Mouse (Mus musculus) kidney, adult 2 months (tissue): ENCODE measurements around the gene Tep1. TPM values are rescaled to one million over a fixed set of nuclear protein-coding genes. Genes with fewer than 3 reads are reported as not detected.

ENCODE experiments used
- DNase-seq: peaks from one replicate; pipeline ENCODE4 v3.0.0; 2021
- H3K27ac ChIP-seq: fragments of 200-500 bp; 2 replicates; pipeline ENCODE4 v1.5.1; 2012; ENCODE audit warnings: low read depth, low read length, control low read depth, inconsistent platforms; ENCODE audit not compliant: insufficient read depth
- H3K27me3 ChIP-seq: fragments of 200-500 bp; replicated peaks from 2 replicates; pipeline ENCODE4 v1.6.1; 2012; ENCODE audit warnings: mild to moderate bottlenecking, moderate library complexity, low read length, inconsistent platforms; ENCODE audit not compliant: control insufficient read depth, insufficient read depth
- H3K36me3 ChIP-seq: fragments of 200-500 bp; 2 replicates; pipeline ENCODE4 v1.6.1; 2012; ENCODE audit warnings: mild to moderate bottlenecking, moderate library complexity, low read length, inconsistent platforms; ENCODE audit not compliant: control insufficient read depth, insufficient read depth
- H3K4me1 ChIP-seq: fragments of 200-500 bp; 2 replicates; pipeline ENCODE4 v1.6.1; 2011; ENCODE audit warnings: low read length; ENCODE audit not compliant: control insufficient read depth, insufficient read depth
- H3K4me3 ChIP-seq: fragments of 200-500 bp; 2 replicates; pipeline ENCODE4 v1.5.1; 2011; ENCODE audit warnings: mild to moderate bottlenecking, low read depth, low read length, control low read depth; ENCODE audit not compliant: insufficient read depth
- CTCF ChIP-seq: fragments of 200-500 bp; conservative IDR thresholded peaks from 2 replicates; pipeline ENCODE4 v1.5.1; 2011; ENCODE audit warnings: low read depth, mild to moderate bottlenecking, control low read depth, low read length, moderate library complexity, mixed read lengths; ENCODE audit not compliant: insufficient read depth, insufficient read length
- POLR2A ChIP-seq: fragments of 200-500 bp; IDR thresholded peaks from one replicate; pipeline ENCODE4 v1.6.1; 2011; ENCODE audit warnings: low read depth, low read length, control low read depth
- WGBS: fragments of 180-500 bp; shearing (Covaris S2); methylation state at CpG from one replicate; pipeline ENCODE4 v1.1.7; 2018; 5-methylcytosine and 5-hydroxymethylcytosine counted together
- polyA plus RNA-seq: library from polyadenylated mRNA; depleted of rRNA; stranded (reverse); fragments of >200 nt; gene quantifications from 2 replicates; pipeline ENCODE4 v1.2.3, GENCODE M21; 2012

The Tep1 gene
- polyA plus RNA-seq, 1 experiment: 17.6 TPM

DNA sequence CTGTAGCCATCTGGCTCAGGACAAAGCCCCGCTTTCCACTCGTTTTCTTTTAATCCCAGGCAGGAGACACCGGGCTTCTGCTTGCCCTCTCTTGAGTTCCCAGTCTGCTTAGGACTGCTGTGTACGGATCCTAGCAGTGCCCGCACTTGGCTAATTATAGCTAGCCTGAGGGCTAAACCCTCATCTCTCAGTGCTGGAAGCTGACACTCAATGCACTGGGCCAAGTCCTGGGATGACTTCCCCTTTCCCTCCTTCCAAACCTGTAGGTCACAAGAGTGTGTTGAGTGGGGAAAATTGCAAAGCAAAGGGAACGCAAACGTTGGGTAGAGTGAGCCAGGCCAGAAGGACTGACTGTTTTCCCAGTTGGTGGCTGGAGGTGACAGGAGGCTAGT, 27.0 kb upstream of the Tep1 start, which contains the start of gene Klhl33:
Klhl33 (minus strand) TSS at position 134 of the 392 bp plus-strand sequence.
- Histone ChIP-seq H3K36me3 (no peaks in the 10 kb centered on the region), H3K4me1 (no peaks in the 10 kb centered on the region), H3K27ac (peak within 1 kb of the TSS; percentile 18; the same call in 1 of the 2 replicates), H3K4me3 (peak within 1 kb of the TSS; percentile 34), H3K27me3 (no peaks in the 10 kb centered on the region)
- no peak for DNase-seq
- WGBS: 70% methylated on average over 7 of the region's 7 CpGs
- TF ChIP-seq CTCF (no peak), POLR2A (no peak)

DNA sequence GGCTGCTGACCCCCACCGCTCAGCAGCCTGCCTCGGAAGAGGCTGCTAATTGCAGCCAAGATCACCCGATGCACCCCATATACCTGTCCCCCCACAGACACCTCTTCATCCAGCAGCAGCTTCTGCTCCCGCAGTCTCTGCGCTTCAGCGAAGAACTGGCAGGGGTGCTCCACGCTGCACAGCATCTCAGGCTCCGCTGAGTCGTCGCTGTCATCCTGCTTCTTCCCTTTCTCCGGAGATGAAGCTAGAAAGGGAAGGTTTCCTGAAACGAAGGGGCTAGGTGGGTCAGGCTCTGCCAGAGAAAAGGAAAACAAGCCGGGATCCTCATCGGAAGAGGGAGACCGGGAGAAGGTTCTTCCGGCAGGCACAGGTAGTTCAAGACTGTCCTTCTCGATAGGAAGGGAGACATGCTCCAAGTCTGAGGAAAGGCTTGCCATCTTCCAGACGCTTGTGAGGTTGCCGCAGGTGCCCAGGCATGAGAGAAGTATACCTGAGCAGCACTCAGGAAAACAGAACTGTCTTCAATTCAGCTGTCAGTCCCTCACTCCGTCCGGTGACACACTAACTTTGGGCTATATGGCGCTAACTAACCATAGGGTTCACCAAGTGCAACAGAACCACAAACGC, 26.5 kb upstream of the Tep1 start:
- Histone ChIP-seq H3K4me3 (peak overlapping the region; percentile 34), H3K27me3 (no peaks in the 10 kb centered on the region), H3K27ac (peak overlapping the region; percentile 18; the same call in 1 of the 2 replicates), H3K4me1 (no peaks in the 10 kb centered on the region), H3K36me3 (no peaks in the 10 kb centered on the region)
- 33% methylated on average over 23 of the region's 23 CpGs for WGBS
- TF ChIP-seq POLR2A (no peak), CTCF (no peak)
- no peak for DNase-seq

DNA sequence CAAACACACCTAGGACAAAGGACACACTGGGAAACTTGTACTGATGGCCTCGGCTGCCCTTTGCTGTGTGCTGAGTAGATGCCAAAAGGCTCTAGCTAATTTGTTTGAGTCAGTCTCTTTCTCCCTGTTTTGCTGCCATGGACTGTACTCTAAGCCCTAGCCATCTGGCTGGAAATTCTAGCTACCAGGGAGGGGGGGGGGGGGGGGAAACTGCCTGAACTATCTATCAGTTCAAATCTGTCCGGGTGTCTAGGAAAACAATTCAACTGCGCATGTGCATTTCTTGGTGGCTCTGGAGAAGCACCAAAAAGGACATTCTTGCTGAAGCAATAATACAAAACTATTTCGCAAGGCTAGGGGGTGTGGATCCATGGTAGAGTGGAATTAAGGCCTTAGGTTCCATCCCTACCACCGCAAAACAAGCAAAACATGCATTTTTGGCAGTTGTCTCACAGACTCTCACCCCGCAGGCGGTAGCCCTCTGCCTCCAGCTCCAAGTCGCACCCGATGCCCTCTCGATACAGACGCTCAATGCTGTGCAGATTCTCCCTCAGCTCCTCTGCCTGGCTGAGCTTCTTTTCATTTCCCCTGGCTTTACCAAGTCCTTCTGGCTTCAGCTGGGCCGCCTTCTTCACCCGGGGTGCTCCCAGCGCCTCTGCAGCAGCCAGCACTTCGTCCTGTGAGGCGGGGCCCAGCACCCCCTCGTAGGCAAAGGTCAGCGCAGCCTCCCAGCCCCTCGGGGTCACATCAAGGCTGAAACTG, 25.8 kb upstream of the Tep1 start:
- peak overlapping the region; percentile 34 for H3K4me3 ChIP-seq
- H3K27me3 ChIP-seq: no peaks in the 10 kb centered on the region
- 15% methylated on average over 19 of the region's 19 CpGs for WGBS
- TF ChIP-seq POLR2A: no peak
- no peak for TF ChIP-seq CTCF
- no peaks in the 10 kb centered on the region for H3K36me3 ChIP-seq
- H3K27ac ChIP-seq: peak overlapping the region; percentile 18; the same call in 1 of the 2 replicates
- peak; percentile 78 for DNase-seq
- no peaks in the 10 kb centered on the region for H3K4me1 ChIP-seq

DNA sequence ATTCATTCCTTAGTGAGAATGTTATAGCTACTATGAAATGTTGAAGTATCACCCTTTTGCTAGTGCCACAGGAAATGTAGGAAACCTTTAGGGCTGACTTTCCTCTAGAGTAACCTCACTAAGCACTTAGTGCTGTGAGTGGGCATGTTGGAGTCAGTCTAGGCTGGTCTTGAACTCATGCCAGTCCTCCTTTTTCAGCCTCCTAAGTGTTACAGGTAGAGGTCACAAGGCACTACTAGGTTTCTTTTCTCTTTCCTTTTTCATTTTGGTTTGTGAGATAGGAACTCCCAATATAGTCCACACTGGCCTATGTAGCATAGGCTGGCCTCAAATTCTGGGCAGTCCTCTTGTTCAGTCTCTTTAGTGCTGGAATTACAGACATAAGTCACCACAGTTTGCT, 25.0 kb upstream of the Tep1 start:
- TF ChIP-seq CTCF (no peak), POLR2A (no peak)
- Histone ChIP-seq H3K4me3 (no peak overlapping the region), H3K27me3 (no peaks in the 10 kb centered on the region), H3K36me3 (no peaks in the 10 kb centered on the region), H3K4me1 (no peaks in the 10 kb centered on the region), H3K27ac (no peak overlapping the region)
- no peak for DNase-seq

DNA sequence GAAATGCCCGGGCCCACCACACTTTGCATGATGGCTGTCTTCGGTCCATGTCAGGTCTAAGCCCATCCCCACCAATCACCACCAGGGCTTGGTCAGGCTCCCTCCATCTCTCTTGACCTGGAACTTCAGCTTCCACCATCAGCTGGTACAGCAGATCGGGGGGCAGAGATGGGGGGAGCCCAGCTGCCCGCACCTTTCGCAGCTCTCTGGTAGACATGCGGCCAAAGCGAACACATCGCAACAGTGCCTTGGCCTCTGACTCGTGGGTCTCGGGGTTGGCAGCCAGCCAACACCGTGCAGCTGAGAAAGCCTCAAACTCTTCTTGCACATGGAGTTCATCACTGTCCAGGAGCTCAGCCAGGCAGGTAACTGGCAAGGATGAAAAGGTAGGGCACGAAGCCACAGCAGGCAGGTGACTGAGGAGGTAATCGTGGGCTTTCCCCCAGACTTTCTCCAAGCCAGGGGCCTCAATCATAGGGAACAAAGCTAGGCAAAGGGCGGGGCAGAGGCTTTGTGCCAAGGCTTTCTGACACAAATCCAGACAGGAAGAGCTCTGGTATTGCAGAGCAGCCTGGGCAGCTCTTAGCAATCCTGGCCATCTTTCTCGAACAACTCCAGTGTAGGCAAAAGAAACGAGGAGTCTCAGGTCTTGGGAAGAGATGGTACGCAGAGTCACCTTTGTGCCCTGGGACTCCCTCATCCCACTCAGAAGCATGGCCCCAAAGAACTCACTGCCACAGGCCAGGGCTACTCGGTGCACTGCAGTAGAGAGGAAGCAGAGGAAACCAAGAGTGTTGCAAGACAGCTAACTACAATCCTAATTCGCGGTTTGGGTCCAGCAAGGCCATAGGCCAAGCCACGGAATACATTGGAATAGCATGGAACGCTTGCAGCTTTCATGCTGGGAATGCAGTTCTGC, 22.4 kb upstream of the Tep1 start:
- no peaks in the 10 kb centered on the region for H3K27me3 ChIP-seq
- TF ChIP-seq CTCF: no peak
- no peak for TF ChIP-seq POLR2A
- no peak overlapping the region for H3K27ac ChIP-seq
- DNase-seq: no peak
- no peak overlapping the region for H3K4me3 ChIP-seq
- 68% methylated on average over 22 of the region's 22 CpGs for WGBS
- H3K36me3 ChIP-seq: no peaks in the 10 kb centered on the region
- H3K4me1 ChIP-seq: no peaks in the 10 kb centered on the region

DNA sequence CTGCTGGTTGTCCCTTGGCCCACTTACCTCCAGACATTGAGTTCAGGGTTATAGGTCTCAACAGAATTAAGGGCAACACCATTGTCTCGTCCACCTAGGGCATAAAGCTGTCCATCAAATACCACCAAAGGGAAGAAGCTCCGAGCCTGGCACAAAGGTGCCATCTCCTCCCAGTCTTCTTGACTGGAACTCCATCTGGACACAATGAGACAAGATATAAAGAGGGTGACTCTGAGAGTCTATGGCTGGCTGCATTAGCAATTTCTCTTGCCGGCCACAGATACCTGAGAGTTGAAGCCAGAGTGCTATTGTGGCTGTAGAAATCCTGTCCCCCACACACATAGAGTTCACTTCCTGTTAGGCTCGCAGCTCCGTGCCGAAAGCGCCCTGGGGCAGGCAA, 21.7 kb upstream of the Tep1 start:
- no peak overlapping the region for H3K27ac ChIP-seq
- 80% methylated on average over 7 of the region's 7 CpGs for WGBS
- no peaks in the 10 kb centered on the region for H3K4me1 ChIP-seq
- no peaks in the 10 kb centered on the region for H3K36me3 ChIP-seq
- no peaks in the 10 kb centered on the region for H3K27me3 ChIP-seq
- TF ChIP-seq POLR2A (no peak), CTCF (no peak)
- no peak overlapping the region for H3K4me3 ChIP-seq
- DNase-seq: no peak
